9 mouse cellular contexts compared by ENCODE assay signal in genomic region chr17:47506042-47506441, GRCm38 (mm10). TPM values are rescaled to one million over a fixed set of nuclear protein-coding genes. Genes with fewer than 3 reads are reported as not detected.
DNase-seq lines count a peak whose midpoint lies in the region; ATAC-seq and TF ChIP-seq lines count a peak whose summit lies in the region.
"Had no signal": no experiment of that assay in that cellular context is flagged by ENCODE, and none has a peak within 500 bp of the region (broad histone marks: within the 10 kb centered on the region; RNA-seq: fewer than 3 reads in every experiment).

No protein-coding gene starts in this region.

- H3K4me1 ChIP-seq in heart, embryonic 16.5 days (ENCODE audit: control insufficient read depth, insufficient read depth, low read length): peaks cover 35% of the 10 kb centered on the region
- H3K4me1 ChIP-seq in heart, embryonic 10.5 days: peaks cover 42% of the 10 kb centered on the region
- H3K4me1 ChIP-seq in thymus, adult 2 months (replicated peaks; ENCODE audit: control insufficient read depth, insufficient read depth, low read length): peaks cover 30% of the 10 kb centered on the region
- H3K4me1 ChIP-seq in liver, embryonic 11.5 days (replicated peaks; ENCODE audit: control insufficient read depth, insufficient read depth, low read length): peaks cover 52% of the 10 kb centered on the region

- no peak for DNase-seq in heart, embryonic 10.5 days (ENCODE audit: low spot score)
- peak; percentile 34 for DNase-seq in thymus, adult 2 months
- DNase-seq in thymus, postnatal 0 days (ENCODE audit: low spot score): no peak
- no peak for DNase-seq in liver, embryonic 11.5 days (ENCODE audit: low spot score)
- peak; percentile 51 for DNase-seq in thymus, postnatal 4 days
- DNase-seq in layer of hippocampus, adult 18-20 months (ENCODE audit: low spot score in 2 of 2): no peak
- DNase-seq in left cerebral cortex, adult 9 months (ENCODE audit: low spot score in 2 of 2): no peak
- DNase-seq: midbrain, embryonic 14.5 days had no signal

- H3K4me2 ChIP-seq in heart, embryonic 16.5 days (ENCODE audit: low read depth, low read length): peak overlapping the region; percentile 77; the same call in 1 of the 2 replicates
- peak overlapping the region; percentile 67; the same call in 1 of the 2 replicates for H3K4me2 ChIP-seq in liver, embryonic 11.5 days

- WGBS in heart, embryonic 16.5 days: 91% methylated on average over 1 of the region's 1 CpGs
- WGBS in heart, embryonic 10.5 days: 91% methylated on average over 1 of the region's 1 CpGs
- 65% methylated on average over 1 of the region's 1 CpGs for WGBS in thymus, adult 2 months
- 80% methylated on average over 1 of the region's 1 CpGs for WGBS in liver, embryonic 11.5 days

- H3K4me3 ChIP-seq in heart, embryonic 16.5 days (ENCODE audit: low read length): peak overlapping the region; percentile 55; the same call in 1 of the 2 replicates
- no peak overlapping the region for H3K4me3 ChIP-seq in heart, embryonic 10.5 days
- H3K4me3 ChIP-seq in thymus, adult 2 months (ENCODE audit: control insufficient read depth, insufficient read depth, low read length): peak overlapping the region; percentile 92
- no peak overlapping the region for H3K4me3 ChIP-seq in liver, embryonic 11.5 days (ENCODE audit: low read depth, low read length)

- H3K27me3 ChIP-seq in heart, embryonic 16.5 days (ENCODE audit: control insufficient read depth, insufficient read depth, low read length): no peaks in the 10 kb centered on the region
- H3K27me3 ChIP-seq in heart, embryonic 10.5 days (ENCODE audit: insufficient read depth, poor library complexity, severe bottlenecking): no peaks in the 10 kb centered on the region
- H3K27me3 ChIP-seq in thymus, adult 2 months (ENCODE audit: control insufficient read depth, insufficient read depth, low read length): no peaks in the 10 kb centered on the region
- no peaks in the 10 kb centered on the region for H3K27me3 ChIP-seq in liver, embryonic 11.5 days (replicated peaks; ENCODE audit: control insufficient read depth, insufficient read depth, low read length)

- H3K9me3 ChIP-seq in heart, embryonic 16.5 days (replicated peaks; ENCODE audit: control insufficient read depth, low read length): no peaks in the 10 kb centered on the region
- no peaks in the 10 kb centered on the region for H3K9me3 ChIP-seq in heart, embryonic 10.5 days
- no peaks in the 10 kb centered on the region for H3K9me3 ChIP-seq in liver, embryonic 11.5 days (ENCODE audit: control insufficient read depth, low read length)

- TF ChIP-seq POLR2A in thymus, adult 2 months (IDR thresholded peaks at IDR 0.05; ENCODE audit: control insufficient read depth, extremely low read depth, insufficient read depth, low read length, poor library complexity): no peak

- no peaks in the 10 kb centered on the region for H3K36me3 ChIP-seq in heart, embryonic 16.5 days (ENCODE audit: control insufficient read depth, insufficient read depth)
- no peaks in the 10 kb centered on the region for H3K36me3 ChIP-seq in heart, embryonic 10.5 days
- no peaks in the 10 kb centered on the region; the same call in 1 of the 2 replicates for H3K36me3 ChIP-seq in thymus, adult 2 months (ENCODE audit: control insufficient read depth, insufficient read depth, low read length)
- H3K36me3 ChIP-seq in liver, embryonic 11.5 days (ENCODE audit: control insufficient read depth, insufficient read depth, low read length): 0 out of 2 replicates have a peak, but pooled peaks cover under 1% of the 10 kb centered on the region

- H3K9ac ChIP-seq in heart, embryonic 16.5 days (ENCODE audit: low read length): no peak overlapping the region; the same call in 1 of the 2 replicates
- no peak overlapping the region for H3K9ac ChIP-seq in liver, embryonic 11.5 days (ENCODE audit: low read depth, low read length)

- ATAC-seq in heart, embryonic 16.5 days (replicated peaks; ENCODE audit: extremely low read depth, insufficient read depth, low FRiP score): no peak
- ATAC-seq in liver, embryonic 11.5 days (replicated peaks; ENCODE audit: low FRiP score): no peak

- H3K27ac ChIP-seq in heart, embryonic 16.5 days (ENCODE audit: low read length): no peak overlapping the region
- no peak overlapping the region for H3K27ac ChIP-seq in heart, embryonic 10.5 days
- peak overlapping the region; percentile 99 for H3K27ac ChIP-seq in thymus, adult 2 months (ENCODE audit: control insufficient read depth, insufficient read depth, low read length)
- no peak overlapping the region for H3K27ac ChIP-seq in liver, embryonic 11.5 days (ENCODE audit: low read depth, low read length)

- TF ChIP-seq CTCF in thymus, adult 2 months (IDR thresholded peaks at IDR 0.05; ENCODE audit: borderline replicate concordance, control insufficient read depth, extremely low read depth, insufficient read depth, low read length, poor library complexity): no peak

RNA-seq across cellular contexts. Expression of gene Ccnd3, which starts 1.2 kb away (rescaled TPM):
- polyA plus RNA-seq in heart, embryonic 16.5 days (2015; fragmentation: Nextera tagmentation; extraction: Ambion mirVana): 412 and 420 TPM in 2 replicates
- polyA plus RNA-seq in heart, embryonic 10.5 days (2016; fragmentation: Nextera tagmentation; extraction: Ambion mirVana): 552 and 644 TPM in 2 replicates
- 1,622 and 2,069 TPM in 2 replicates for polyA plus RNA-seq in thymus, adult 2 months (2012; rRNA removed)
- 1,113 and 1,146 TPM in 2 replicates for polyA plus RNA-seq in thymus, postnatal 0 days (2015; fragmentation: Nextera tagmentation; extraction: Ambion mirVana)
- polyA plus RNA-seq in liver, embryonic 11.5 days (2014; fragmentation: Nextera tagmentation; extraction: Ambion mirVana): 525 and 530 TPM in 2 replicates
- total RNA-seq in layer of hippocampus, adult 18-20 months (2021): 10 to 100 TPM; 43.4 to 43.6 TPM

RNA-seq across cellular contexts. Expression of gene Taf8, which starts 4.0 kb away (rescaled TPM):
- 20.3 and 20.8 TPM in 2 replicates for polyA plus RNA-seq in heart, embryonic 16.5 days (2015; fragmentation: Nextera tagmentation; extraction: Ambion mirVana)
- 23.0 and 28.5 TPM in 2 replicates for polyA plus RNA-seq in heart, embryonic 10.5 days (2016; fragmentation: Nextera tagmentation; extraction: Ambion mirVana)
- polyA plus RNA-seq in thymus, adult 2 months (2012; rRNA removed): 68.2 and 74.3 TPM in 2 replicates
- polyA plus RNA-seq in thymus, postnatal 0 days (2015; fragmentation: Nextera tagmentation; extraction: Ambion mirVana): 28.0 and 30.8 TPM in 2 replicates
- 20.7 and 21.3 TPM in 2 replicates for polyA plus RNA-seq in liver, embryonic 11.5 days (2014; fragmentation: Nextera tagmentation; extraction: Ambion mirVana)
- total RNA-seq in layer of hippocampus, adult 18-20 months (2021): 10 to 100 TPM; 19.1 to 23.9 TPM

Comparison
In these comparisons a context has a peak if more than half of its experiments do, and no peak if none do; other contexts are left out.
1. H3K4me3 ChIP-seq: peak in heart, embryonic 16.5 days (single experiment) and thymus, adult 2 months (single experiment); none in heart, embryonic 10.5 days (single experiment) and liver, embryonic 11.5 days (single experiment).
2. DNase-seq: peak in thymus, adult 2 months (single experiment) and thymus, postnatal 4 days (single experiment); none in heart, embryonic 10.5 days (single experiment), thymus, postnatal 0 days (single experiment), liver, embryonic 11.5 days (single experiment), layer of hippocampus, adult 18-20 months (0 of 2) and left cerebral cortex, adult 9 months (0 of 2).